In genomic region chr8:124275377-124276071, GRCm38 (mm10) we compare ENCODE assay signal across 15 mouse cellular contexts. TPM values are rescaled to one million over a fixed set of nuclear protein-coding genes. Genes with fewer than 3 reads are reported as not detected.
DNase-seq lines count a peak whose midpoint lies in the region; ATAC-seq and TF ChIP-seq lines count a peak whose summit lies in the region.
"Had no signal": no experiment of that assay in that cellular context is flagged by ENCODE, and none has a peak within 500 bp of the region (broad histone marks: within the 10 kb centered on the region; RNA-seq: fewer than 3 reads in every experiment).

No protein-coding gene starts in this region.

- H3K9me3 ChIP-seq in hindbrain, embryonic 10.5 days, result peaks cover 6% of the 10 kb centered on the region; the same call in 1 of the 2 replicates
- H3K9me3 ChIP-seq in hindbrain, embryonic 11.5 days (ENCODE audit: control insufficient read depth, low read length), result no peaks in the 10 kb centered on the region; the same call in 1 of the 2 replicates
- H3K9me3 ChIP-seq: neural tube, embryonic 13.5 days had no signal

- H3K4me3 ChIP-seq in hindbrain, embryonic 10.5 days, result no peak overlapping the region
- no peak overlapping the region for H3K4me3 ChIP-seq in hindbrain, embryonic 11.5 days (ENCODE audit: low read depth, low read length)
- H3K4me3 ChIP-seq in small intestine, adult 2 months (ENCODE audit: low read depth, low read length), result no peak overlapping the region
- H3K4me3 ChIP-seq: embryonic facial prominence, embryonic 10.5 days; neural tube, embryonic 13.5 days had no signal

- no peak for DNase-seq in hindbrain, embryonic 10.5 days (ENCODE audit: low spot score)
- DNase-seq in hindbrain, embryonic 11.5 days (ENCODE audit: low spot score), result no peak
- peak; percentile 26 to 34 for DNase-seq in spleen, postnatal 36 days (ENCODE audit: low spot score in 2 of 2)
- no peak for DNase-seq in spleen, postnatal 10 days (ENCODE audit: low spot score in 2 of 2)
- peak; percentile 35 for DNase-seq in brain, embryonic 14.5 days (ENCODE audit: low read depth)
- DNase-seq in lung, adult 18-20 months, result no peak
- DNase-seq: cerebellum, adult 8-10 months; kidney, adult 2 months; left cerebral cortex, postnatal 4 days; midbrain, embryonic 14.5 days had no signal

- no peaks in the 10 kb centered on the region for H3K27me3 ChIP-seq in hindbrain, embryonic 10.5 days (ENCODE audit: insufficient read depth, poor library complexity, severe bottlenecking)
- H3K27me3 ChIP-seq in hindbrain, embryonic 11.5 days (ENCODE audit: control insufficient read depth, insufficient read depth, low read length), result no peaks in the 10 kb centered on the region
- no peaks in the 10 kb centered on the region for H3K27me3 ChIP-seq in small intestine, adult 2 months (ENCODE audit: control insufficient read depth, insufficient read depth, low read length)
- H3K27me3 ChIP-seq: neural tube, embryonic 13.5 days had no signal

- WGBS in hindbrain, embryonic 10.5 days, result 95% methylated on average over 10 of the region's 10 CpGs
- WGBS in hindbrain, embryonic 11.5 days, result 96% methylated on average over 10 of the region's 10 CpGs
- 91% methylated on average over 10 of the region's 10 CpGs for WGBS in small intestine, adult 2 months

- no peak overlapping the region for H3K9ac ChIP-seq in hindbrain, embryonic 11.5 days (ENCODE audit: low read depth, low read length)
- H3K9ac ChIP-seq: hindbrain, embryonic 14.5 days; liver, embryonic 14.5 days; neural tube, embryonic 13.5 days had no signal

- no peak overlapping the region for H3K4me2 ChIP-seq in hindbrain, embryonic 11.5 days (replicated peaks; ENCODE audit: low read depth, low read length)
- H3K4me2 ChIP-seq: hindbrain, embryonic 14.5 days; neural tube, embryonic 13.5 days had no signal

- H3K36me3 ChIP-seq in hindbrain, embryonic 10.5 days, result peaks cover 27% of the 10 kb centered on the region
- H3K36me3 ChIP-seq in hindbrain, embryonic 11.5 days (ENCODE audit: control insufficient read depth, insufficient read depth, low read length), result 0 out of 2 replicates have a peak, but pooled peaks cover 4% of the 10 kb centered on the region
- H3K36me3 ChIP-seq in small intestine, adult 2 months (ENCODE audit: control insufficient read depth, insufficient read depth, low read length), result peaks cover 3% of the 10 kb centered on the region; the same call in 1 of the 2 replicates

- TF ChIP-seq POLR2A in brain, embryonic 14.5 days (IDR thresholded peaks at IDR 0.05; ENCODE audit: borderline replicate concordance, extremely low read depth, insufficient read depth, insufficient read length, poor library complexity, severe bottlenecking), result no peak
- no peak for TF ChIP-seq POLR2A in small intestine, adult 2 months (IDR thresholded peaks at IDR 0.05; ENCODE audit: low read depth, low read length)

- no peak for TF ChIP-seq CTCF in brain, embryonic 14.5 days (IDR thresholded peaks at IDR 0.05; ENCODE audit: borderline replicate concordance, extremely low read depth, insufficient read depth, insufficient read length)
- no peak for TF ChIP-seq CTCF in small intestine, adult 2 months (IDR thresholded peaks at IDR 0.05; ENCODE audit: extremely low read depth, insufficient read length, insufficient replicate concordance, low read depth, low read length)

- no peak for ATAC-seq in hindbrain, embryonic 11.5 days (ENCODE audit: low FRiP score)

- peaks cover 60% of the 10 kb centered on the region for H3K4me1 ChIP-seq in hindbrain, embryonic 10.5 days (replicated peaks)
- H3K4me1 ChIP-seq in hindbrain, embryonic 11.5 days (replicated peaks; ENCODE audit: control insufficient read depth, insufficient read depth, low read length), result peaks cover 4% of the 10 kb centered on the region; the same call in 1 of the 2 replicates
- H3K4me1 ChIP-seq in small intestine, adult 2 months (ENCODE audit: control insufficient read depth, insufficient read depth, insufficient read length, low read length), result peaks cover 34% of the 10 kb centered on the region

- H3K27ac ChIP-seq in hindbrain, embryonic 10.5 days, result 0 out of 2 replicates have a peak overlapping the region, but pooled peaks have one; percentile 35
- no peak overlapping the region for H3K27ac ChIP-seq in hindbrain, embryonic 11.5 days (ENCODE audit: low read depth, low read length)
- H3K27ac ChIP-seq in small intestine, adult 2 months (ENCODE audit: insufficient read depth, low read depth, low read length), result peak overlapping the region; percentile 34; the same call in 1 of the 2 replicates
- H3K27ac ChIP-seq: embryonic facial prominence, embryonic 10.5 days; hindbrain, embryonic 14.5 days; liver, embryonic 14.5 days had no signal

RNA-seq across cellular contexts. Expression of gene Galnt2, which starts 44.3 kb away (rescaled TPM):
- 42.2 and 56.0 TPM in 2 replicates for polyA plus RNA-seq in hindbrain, embryonic 10.5 days (2016; fragmentation: Nextera tagmentation; extraction: Ambion mirVana)
- 47.0 and 53.5 TPM in 2 replicates for polyA plus RNA-seq in hindbrain, embryonic 11.5 days (2014; fragmentation: Nextera tagmentation; extraction: Ambion mirVana)
- 42.0 and 50.3 TPM in 2 replicates for polyA plus RNA-seq in brain, embryonic 14.5 days (2012; rRNA removed)
- 8.1 and 9.4 TPM in 2 replicates for polyA plus RNA-seq in small intestine, adult 2 months (2012; rRNA removed)

Comparison
In these comparisons a context has a peak if more than half of its experiments do, and no peak if none do; other contexts are left out.
1. DNase-seq: peak in spleen, postnatal 36 days (2 of 2) and brain, embryonic 14.5 days (single experiment); none in hindbrain, embryonic 10.5 days (single experiment), hindbrain, embryonic 11.5 days (single experiment), spleen, postnatal 10 days (0 of 2) and lung, adult 18-20 months (0 of 2).